Mouse (Mus musculus) splenic B cell, adult 2 months (primary cell): ENCODE results near the gene Ccdc43.
"Not testable (repeated sequence)": the region's sequence is repeated elsewhere in the genome, so short reads cannot be mapped to it uniquely, and the experiment has no call there.

Experiments
- DNase-seq: peaks from one replicate; pipeline ENCODE4 v3.0.0-alpha.2; 2011; ENCODE audit warnings: low read depth, low spot score
- H3K27me3 ChIP-seq: 2 replicates; pipeline ENCODE4 v1.6.1; 2012; ENCODE audit warnings: mild to moderate bottlenecking, low read length, moderate library complexity, mixed read lengths; ENCODE audit not compliant: control insufficient read depth, poor library complexity, insufficient read depth, severe bottlenecking
- H3K36me3 ChIP-seq: 2 replicates; pipeline ENCODE4 v1.6.1; 2012; ENCODE audit warnings: mild to moderate bottlenecking, low read length, moderate library complexity, mixed read lengths; ENCODE audit not compliant: control insufficient read depth, poor library complexity, insufficient read depth, severe bottlenecking

Gene Ccdc43

DNA sequence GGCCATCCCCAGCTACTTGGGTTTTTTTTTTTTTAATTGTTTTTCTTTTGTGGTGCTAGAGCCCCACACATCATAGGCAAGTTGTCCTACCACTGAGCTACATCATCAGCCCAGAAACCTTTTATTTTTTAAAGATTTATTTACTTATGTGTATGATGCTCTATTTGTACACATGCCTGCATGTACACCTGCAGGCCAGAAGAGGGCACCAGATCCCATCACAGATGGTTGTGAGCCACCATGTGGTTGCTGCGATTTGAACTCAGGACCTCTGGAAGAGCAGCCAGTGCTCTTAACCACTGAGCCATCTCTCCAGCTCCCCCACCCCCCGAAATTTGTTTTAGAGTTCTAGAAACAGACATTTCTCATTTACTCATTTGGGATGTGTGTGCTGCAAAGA is 17.0 kb upstream of the Ccdc43 start:
- DNase-seq, H3K27me3 ChIP-seq, H3K36me3 ChIP-seq: not testable (repeated sequence)

DNA sequence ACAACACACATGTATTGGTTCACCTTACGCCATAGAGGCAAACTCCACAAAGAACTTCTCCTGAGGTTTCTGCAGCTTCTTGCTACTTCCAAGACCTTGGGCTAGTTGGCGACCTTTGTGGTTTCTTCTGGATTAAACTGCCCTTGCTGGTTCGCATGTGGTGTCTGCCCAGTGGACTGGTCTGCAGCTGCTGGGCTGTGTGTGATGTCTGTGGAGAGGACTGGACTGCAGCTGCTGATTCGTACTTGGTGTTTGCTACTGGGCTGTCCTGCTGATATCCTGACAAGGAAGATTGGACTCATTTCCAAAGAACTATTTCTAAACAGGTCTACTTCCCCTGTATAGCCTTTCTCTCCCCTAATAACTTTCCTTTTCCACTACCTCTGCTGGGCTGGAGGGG is 14.8 kb upstream of the Ccdc43 start:
- no peaks in the 10 kb centered on the region for H3K36me3 ChIP-seq
- no peaks in the 10 kb centered on the region for H3K27me3 ChIP-seq
- no peak for DNase-seq

DNA sequence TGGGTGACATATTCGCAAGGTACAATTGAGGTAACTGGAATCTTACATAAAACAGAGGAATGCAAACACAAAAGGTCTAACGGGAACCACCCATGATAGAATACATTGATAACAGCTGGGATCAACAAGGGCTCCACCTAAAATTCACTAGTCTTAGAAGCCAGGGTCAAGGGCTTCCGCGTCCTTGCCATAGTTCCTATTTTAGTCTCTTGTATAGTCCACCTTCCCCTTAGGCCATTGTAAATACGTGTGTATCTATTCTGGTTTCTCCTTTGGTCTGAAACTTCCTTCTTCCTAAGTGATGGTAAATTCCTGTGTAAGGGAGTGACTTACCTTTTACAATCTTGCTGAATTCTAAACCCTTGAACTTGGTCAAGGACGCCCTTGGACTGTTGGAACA is 4.6 kb upstream of the Ccdc43 start:
- not testable (repeated sequence) for H3K27me3 ChIP-seq, DNase-seq

DNA sequence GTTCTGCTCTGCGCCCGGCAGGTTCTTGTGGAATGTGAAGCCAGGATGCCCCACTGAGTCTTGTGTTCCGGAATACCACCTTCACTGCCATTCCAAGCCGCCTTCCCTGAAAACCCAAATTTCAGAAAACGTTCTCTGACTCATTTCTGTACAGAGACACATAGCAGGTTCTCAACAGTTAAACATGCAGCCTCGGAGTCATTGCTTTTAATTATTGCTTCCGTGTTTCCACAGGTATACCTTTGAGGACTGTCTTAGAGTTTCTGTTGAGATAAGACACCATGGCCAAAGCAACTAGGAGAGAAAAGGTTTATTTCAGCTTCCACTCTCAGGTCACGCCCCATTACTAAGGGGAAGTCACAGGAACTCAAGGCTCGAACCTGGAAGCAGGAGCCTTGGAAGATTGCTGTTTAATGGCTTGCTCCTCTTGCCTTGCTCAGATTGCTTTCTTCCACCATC is 465 bp upstream of the Ccdc43 start:
- Histone ChIP-seq H3K36me3 (0 out of 2 replicates have a peak, but pooled peaks cover 5% of the 10 kb centered on the region), H3K27me3 (no peaks in the 10 kb centered on the region)
- no peak for DNase-seq

More for the DNA sequence above, 4.6 kb upstream of the Ccdc43 start:
- not testable (repeated sequence) for H3K36me3 ChIP-seq

DNA sequence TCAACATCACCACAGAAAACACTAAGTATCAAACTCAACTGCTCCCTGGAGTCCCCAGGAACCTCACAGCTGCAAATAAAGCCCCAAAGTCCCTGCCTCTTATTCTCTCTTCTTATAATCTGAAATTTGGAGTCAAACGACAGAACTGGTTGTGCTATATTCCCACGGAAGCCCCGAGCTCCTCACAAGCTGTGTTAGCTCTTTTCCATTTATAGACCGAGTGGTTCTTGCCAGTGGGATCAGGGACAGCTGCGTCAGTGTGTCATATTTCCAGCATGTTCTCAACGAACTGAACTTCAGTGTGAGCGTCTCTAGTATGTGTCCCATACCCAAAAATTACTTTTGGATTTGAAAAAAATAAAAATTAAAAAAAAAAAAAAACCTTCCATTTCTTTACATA is 2.3 kb downstream of the Ccdc43 start:
- Histone ChIP-seq H3K36me3 (peaks cover 5% of the 10 kb centered on the region; the same call in 1 of the 2 replicates), H3K27me3 (no peaks in the 10 kb centered on the region)
- DNase-seq, result no peak

DNA sequence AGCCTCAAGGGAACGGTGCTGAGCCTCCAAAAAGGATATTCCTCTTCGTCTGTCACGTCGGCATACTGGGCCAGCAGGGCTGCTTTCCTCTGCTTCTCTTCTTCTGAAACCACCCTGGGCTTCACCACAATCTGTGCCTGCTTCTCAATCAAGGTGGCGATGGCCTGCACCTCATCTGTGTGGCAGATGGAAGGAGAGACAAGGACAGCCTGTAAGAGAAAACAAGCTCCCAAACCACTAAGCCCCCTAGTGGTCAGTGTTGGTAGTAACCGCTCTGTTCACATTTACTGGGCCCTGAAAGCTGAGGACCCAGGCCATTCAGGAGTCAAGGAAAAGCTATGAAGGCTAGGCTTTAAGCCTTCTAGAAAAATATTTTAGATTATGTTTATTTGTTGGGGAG is 7.4 kb downstream of the Ccdc43 start:
- no peaks in the 10 kb centered on the region for H3K27me3 ChIP-seq
- DNase-seq, result peak; percentile 80
- H3K36me3 ChIP-seq, result peaks cover 5% of the 10 kb centered on the region; the same call in 1 of the 2 replicates

DNA sequence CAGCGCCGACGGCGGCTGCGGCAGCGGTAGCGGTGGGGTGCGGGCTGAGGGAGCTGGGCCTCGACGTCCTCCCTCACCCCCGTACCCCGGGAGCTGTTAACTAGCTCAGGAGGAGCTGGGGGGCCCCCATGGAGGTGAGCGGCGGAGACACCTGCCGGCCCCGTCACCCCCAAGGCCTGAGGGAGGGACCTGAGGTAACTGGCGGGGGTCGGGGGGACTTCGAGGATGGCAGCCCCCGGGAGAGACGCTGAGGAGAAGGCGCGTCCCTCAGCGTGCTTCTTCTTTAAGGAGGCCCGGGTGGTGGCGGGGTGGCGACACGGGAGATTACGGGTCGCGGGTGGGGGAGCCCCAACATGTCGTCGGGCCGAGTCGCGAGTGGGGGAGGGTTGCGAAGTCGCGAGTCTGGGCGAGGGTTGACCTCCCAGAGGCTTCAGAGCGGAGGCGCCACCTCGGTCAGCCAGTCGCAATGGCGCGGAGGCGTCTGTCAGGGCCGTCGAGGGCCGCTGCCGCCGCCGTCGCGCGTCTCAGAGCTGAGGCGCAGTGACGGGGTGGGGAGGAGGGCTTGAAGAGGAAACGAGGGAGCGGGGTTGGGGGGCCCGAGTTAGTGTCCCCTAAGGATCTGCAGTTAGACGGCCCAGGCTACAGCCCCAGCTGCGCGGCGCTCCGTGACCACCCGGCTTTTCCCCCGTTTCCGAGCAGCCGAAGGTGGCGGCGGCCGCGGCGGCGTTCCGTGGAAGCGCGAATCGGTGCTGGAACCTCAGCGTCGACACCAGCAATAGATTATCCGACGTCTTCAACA is 31.7 kb downstream of the Ccdc43 start:
- DNase-seq, result no peak
- no peaks in the 10 kb centered on the region for H3K36me3 ChIP-seq
- no peaks in the 10 kb centered on the region for H3K27me3 ChIP-seq

DNA sequence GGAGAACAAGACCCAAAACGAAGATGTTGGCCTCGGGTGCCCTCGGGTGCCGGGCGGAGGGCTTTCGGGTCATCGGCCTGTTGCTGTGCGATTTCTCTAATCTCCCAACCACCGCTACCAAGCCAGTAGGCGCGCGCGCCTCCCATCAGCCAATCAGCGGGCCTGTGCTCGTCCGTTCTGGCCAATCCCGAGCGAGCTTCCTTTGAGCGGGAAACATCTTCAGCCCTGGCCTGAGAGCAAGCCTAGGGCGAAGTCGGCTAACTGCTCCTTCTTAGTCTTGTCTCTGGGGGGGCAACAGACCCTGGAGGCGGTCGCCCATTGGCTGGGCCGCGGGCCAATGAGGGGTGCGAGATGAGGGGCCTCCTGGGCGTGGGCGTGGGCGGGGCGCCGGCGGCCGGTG is 32.4 kb downstream of the Ccdc43 start:
- Histone ChIP-seq H3K27me3 (no peaks in the 10 kb centered on the region), H3K36me3 (no peaks in the 10 kb centered on the region)
- no peak for DNase-seq

DNA sequence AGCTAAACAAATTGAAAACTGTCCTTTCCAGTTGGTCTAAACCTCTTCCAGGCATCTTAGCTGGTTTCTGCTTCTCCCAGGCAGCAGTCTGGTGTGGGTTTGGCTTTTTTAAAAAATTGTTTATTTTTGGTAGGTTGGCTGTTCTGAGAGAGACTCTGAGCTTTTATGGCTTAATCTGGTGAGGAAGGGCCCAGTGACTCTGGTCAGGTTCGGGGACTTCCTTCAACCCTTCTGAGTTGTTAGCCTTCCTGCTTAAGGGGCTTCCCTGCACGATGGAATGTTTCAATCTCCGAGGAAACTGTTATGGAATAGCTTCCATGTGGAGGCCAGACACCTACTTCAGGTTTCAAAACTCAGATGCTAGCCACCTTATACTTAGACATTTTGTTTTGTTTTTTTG is 34.2 kb downstream of the Ccdc43 start, which contains the start of gene Meioc:
Gene Meioc, plus strand, starts transcription at position 301 of the 400 bp plus-strand sequence.
- Histone ChIP-seq H3K27me3 (no peaks in the 10 kb centered on the region), H3K36me3 (no peaks in the 10 kb centered on the region)
- no peak for DNase-seq

DNA sequence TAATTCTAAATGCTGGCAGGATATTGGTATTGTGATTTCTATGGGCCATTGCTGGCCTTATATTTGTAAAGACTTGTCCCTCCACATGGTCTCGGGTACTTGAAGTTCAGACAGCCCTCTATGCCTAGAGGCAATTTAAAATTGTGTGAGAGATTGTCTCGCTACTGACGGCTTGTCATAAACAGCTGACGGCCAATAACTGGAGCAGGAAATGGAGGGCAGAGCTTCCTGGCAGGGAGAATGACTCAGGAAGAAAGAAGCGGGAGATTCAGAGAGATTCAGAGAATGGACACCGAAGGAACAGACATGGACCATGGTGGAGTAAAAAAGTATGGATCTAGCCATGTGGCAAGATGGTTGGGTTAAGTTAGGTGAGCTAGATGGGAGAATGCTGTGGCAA is 40.7 kb downstream of the Ccdc43 start:
- DNase-seq, result no peak
- Histone ChIP-seq H3K27me3 (no peaks in the 10 kb centered on the region), H3K36me3 (no peaks in the 10 kb centered on the region)

DNA sequence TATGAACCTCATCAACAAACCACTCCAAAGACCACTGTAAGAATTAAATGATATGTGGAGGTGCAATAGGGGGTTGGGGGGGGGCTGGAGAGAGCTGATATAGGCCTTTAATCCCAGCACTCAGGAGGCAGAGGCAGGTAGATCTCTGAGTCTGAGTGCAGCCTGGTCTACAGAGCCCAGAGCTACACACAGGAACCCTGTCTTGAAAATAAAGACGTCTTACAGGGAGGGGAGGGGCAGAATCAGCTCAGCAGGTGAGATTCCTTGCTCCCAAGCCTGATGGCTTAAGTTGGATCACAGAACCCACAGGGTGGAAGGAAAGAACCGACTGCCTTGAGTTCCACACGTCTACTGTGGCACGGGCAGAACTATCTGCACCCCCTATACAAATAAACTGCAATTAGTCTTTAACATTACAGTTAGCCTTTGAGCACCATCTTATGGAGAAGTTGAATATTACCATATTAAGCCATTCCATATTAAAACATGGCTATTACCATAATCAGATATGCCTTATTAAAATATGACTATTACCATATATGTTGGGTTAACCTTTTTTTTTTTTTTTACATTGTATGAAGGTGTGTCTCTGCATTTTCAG is 41.2 kb downstream of the Ccdc43 start:
- Histone ChIP-seq H3K27me3 (no peaks in the 10 kb centered on the region), H3K36me3 (no peaks in the 10 kb centered on the region)
- no peak for DNase-seq

DNA sequence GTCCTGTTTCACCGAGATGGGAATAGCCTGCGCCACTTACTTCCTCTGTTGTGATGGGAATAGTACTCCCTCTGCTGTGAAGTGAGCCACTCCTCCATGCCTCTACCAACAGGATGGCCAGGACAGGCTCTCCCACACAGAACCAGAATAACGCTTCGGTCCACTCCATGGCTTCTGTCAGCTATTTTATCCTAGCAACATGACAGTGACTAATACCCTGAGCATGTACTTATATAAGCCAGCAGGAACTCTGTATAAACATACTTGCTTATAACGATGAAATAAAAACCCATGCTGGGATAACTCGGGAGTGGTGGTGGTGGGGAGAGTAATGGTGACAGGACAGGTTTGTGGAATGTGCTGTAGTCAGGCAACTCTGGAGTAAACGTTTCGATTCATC is 41.7 kb downstream of the Ccdc43 start:
- no peaks in the 10 kb centered on the region for H3K27me3 ChIP-seq
- no peaks in the 10 kb centered on the region for H3K36me3 ChIP-seq
- DNase-seq, result no peak

DNA sequence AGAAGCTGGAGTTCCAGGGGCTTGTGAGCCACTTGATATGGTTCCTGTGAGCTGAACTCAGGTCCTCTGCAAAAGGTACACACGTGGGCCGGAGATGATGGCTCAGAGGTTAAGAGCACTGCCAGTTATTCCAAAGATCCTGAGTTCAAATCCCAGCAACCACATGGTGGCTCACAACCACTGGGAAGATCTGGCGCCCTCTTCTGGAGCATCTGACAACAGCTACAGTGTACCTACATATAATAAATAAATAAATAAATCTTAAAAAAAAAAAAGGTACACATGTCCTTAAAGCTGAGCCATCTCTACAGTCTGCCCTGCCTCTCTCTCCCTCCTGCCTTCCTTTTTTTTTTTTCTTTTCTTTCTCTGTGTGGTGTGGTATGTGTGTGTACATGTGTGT is 44.7 kb downstream of the Ccdc43 start:
- DNase-seq, result peak; percentile 25

DNA sequence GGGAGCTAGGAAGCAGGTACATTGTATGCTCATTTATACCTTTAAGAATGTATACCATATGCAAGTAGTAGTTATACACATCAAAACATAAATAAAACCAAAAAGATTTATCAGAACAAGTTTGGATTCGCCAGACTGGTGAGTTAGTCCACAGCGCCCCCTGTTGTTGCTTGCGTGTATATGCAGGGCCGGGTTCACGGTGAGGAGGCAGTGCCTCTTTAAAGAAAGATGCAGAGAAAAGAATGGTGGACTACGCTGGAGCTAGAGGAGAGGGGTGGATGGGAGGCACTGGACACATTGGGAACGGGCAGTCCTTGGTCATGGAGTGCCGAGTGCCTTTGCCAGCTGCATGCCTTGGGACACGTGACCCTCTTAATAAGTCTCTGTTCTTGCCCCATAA is 46.2 kb downstream of the Ccdc43 start:
- Histone ChIP-seq H3K27me3 (no peaks in the 10 kb centered on the region), H3K36me3 (no peaks in the 10 kb centered on the region)
- peak; percentile 49 for DNase-seq

More for the DNA sequence above, 44.7 kb downstream of the Ccdc43 start:
- Histone ChIP-seq H3K36me3 (no peaks in the 10 kb centered on the region), H3K27me3 (no peaks in the 10 kb centered on the region)

DNA sequence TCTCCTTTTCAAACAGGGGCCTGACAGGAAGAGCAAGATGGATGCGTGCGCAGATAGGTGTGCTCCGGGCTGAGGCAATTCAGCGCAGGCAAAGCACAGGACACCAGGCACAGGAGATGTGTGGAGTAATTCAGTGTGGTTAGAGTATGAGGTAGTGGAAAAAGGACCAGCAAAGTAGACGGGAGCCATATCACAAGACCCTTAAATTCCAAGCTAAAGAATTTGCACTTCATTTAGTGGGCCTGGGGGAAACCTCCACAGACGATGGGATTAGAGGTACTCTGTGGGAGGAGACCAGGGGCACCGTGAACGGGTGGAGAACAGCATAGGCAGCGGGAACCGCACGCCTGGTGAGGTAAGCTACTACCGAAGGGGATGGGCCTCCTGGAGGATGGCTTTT is 49.7 kb downstream of the Ccdc43 start:
- Histone ChIP-seq H3K27me3 (no peaks in the 10 kb centered on the region), H3K36me3 (no peaks in the 10 kb centered on the region)
- no peak for DNase-seq
